Mouse (Mus musculus): Measurements from ENCODE around the gene Zbtb20.

Zbtb20 gene

DNA sequence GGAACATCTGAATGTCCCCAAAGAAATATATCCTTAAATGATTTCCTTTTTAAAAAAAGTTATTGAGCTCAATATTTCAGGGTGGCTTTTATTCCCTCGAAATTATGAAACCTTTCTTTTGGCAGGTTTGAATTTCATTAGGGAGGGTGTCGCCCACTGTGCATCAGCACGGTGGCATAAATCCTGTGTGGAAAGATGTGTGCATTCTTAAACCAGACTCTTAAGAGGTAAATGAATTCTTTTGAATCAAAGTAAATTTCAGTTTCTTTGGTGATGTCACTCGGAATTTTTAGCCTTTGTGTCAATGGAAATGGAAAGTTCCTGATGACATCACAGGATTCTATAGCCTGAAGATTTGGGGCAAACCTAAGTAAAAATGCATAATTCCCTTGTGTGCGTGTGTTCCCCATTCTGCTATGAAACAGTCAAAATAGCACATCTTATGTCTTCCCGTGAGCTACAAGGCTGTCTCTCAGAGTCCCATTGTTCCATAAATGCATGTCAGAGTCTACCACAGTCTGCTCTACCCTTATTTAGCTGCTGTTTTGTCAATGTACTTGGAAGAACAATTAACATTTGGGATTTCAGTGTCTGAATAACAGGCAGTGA lies 318.1 kb downstream of the Zbtb20 start:
- no peak for DNase-seq (ENCODE audit: low spot score)

GRCm38 (mm10) chr16:43217336-43218006 lies 341.8 kb downstream of the Zbtb20 start:
- no peak for DNase-seq (ENCODE audit: low spot score)

DNA sequence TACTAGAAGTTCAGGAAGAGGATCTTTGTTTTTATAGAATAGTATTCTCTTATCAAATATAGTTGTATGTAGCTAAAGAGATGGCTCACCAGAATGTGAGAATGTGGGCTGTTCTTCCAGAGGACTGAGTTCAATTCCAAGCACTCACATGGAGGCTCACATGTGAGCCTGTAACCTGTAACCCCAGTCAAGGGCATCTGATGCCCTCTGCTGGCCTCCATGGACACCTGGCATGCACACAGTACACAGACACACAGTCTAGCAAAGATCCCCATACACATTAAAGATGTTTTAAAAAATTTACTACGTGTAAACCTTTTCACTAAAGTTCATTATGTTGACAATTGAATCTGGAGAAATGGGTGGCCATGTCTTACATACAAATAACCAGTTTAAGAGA lies 343.7 kb downstream of the Zbtb20 start:
- DNase-seq (ENCODE audit: low spot score): no peak

GRCm38 (mm10) chr16:43221313-43221712 lies 345.6 kb downstream of the Zbtb20 start:
- no peak for DNase-seq (ENCODE audit: low spot score)

- no peak for DNase-seq (ENCODE audit: low spot score)
Measured at GRCm38 (mm10) chr16:43230253-43230652, 354.6 kb downstream of the Zbtb20 start.

GRCm38 (mm10) chr16:43234249-43234648 lies 358.6 kb downstream of the Zbtb20 start:
- DNase-seq (ENCODE audit: low spot score): no peak

DNA sequence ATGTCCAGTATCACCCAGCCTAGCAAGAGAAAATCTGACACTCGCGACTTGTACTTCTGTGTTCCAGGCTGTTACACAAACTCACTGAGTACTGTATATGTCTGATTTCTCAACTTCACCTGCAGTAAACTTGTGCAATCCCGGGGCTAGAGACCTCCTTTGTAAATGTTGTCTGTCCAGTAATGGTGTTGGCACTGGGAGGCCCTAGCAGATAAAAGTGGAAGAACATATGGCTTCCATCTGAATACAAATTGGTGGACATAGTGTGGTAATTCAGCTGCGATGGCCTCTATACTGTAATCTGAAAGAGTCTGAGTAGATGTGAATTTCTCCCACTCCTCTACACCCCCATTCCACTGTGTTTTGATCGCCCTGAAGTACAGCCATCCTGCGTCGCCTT lies 359.6 kb downstream of the Zbtb20 start:
- DNase-seq (ENCODE audit: low spot score): no peak

DNA sequence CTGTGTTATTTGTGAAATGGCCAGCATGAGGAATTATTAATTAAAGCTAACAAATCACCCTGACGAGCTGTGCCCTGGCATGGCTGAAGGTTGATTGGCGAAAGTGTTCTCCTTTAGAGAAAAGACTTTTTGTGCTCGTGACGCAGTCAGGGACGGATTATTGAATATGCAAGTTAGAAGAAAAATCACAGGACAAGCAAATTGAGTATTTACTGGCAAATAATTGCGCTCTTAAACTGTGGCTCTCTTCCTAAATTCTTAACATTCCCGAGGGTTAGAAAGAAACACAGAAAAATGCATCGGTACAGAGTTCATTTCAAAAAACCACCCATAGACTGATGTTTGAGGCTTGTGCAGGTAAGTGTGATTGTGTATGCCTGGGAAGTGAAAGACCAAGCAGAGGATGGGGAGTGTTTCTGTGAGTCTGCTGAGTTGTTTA lies 360.1 kb downstream of the Zbtb20 start:
- no peak for DNase-seq (ENCODE audit: low spot score)

DNA sequence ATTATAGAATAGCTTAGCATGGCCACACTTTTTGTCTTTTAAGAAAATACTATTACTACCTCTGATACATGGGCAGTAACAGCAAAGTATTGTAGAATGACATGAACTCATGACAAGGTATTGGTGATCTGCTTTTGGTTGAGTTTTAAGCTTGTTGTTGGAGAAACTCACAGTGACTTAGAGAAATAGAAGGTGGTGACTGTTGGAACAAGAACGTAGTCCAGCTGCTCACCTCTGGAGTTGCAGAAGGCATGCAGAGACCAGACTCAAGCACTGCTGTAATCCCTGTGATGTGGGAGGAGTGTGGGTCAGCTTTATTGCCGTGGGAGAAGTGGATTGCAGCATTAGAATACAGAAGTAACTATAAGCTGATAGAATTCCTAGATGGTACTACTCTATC lies 361.9 kb downstream of the Zbtb20 start:
- no peak for DNase-seq (ENCODE audit: low spot score)

DNA sequence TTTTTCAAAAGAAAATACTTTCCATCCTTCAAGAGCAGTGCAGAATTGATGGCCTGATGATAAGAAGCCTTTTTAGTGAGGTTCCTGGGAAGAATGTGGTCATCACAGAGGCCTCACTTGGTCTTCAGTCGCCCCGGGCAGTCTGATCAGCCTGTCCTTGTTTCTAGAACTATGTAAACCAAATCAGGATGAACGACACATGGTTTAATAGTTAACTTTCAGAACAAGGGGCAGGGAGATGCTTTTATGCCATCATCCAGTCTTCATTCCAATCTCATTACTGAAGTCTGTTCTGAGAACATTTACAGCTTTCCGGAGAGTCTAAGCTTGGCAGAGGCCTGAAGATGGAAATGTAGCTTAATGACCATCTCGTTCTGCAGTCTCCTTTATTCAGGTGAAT lies 371.3 kb downstream of the Zbtb20 start:
- DNase-seq (ENCODE audit: low spot score): no peak

GRCm38 (mm10) chr16:43253077-43253476 lies 377.4 kb downstream of the Zbtb20 start:
- no peak for DNase-seq (ENCODE audit: low spot score)

DNA sequence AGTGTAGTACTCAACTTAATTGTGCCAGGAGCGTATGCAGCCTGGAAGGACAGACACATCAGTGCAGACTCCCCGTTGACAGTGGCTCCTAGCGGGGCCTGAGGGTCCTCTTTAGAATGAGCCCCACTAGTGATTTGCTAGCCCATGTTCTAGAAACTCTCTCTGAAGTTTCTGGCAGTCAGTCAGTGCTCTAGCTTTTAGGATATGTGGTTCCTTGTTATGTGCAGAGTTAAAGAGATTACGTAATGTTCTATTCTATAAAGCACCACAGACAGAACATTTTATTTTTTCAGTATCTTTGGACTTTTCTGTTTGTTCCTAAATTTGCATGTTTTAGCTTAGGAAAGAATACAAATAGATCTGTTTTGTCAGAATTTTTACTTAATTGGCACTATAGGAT lies 378.1 kb downstream of the Zbtb20 start:
- no peak for DNase-seq (ENCODE audit: low spot score)

- DNase-seq (ENCODE audit: low spot score): no peak
Measured at GRCm38 (mm10) chr16:43256191-43256899, 380.7 kb downstream of the Zbtb20 start.

- no peak for DNase-seq (ENCODE audit: low spot score)
Measured at GRCm38 (mm10) chr16:43256900-43257281, 381.2 kb downstream of the Zbtb20 start.

DNA sequence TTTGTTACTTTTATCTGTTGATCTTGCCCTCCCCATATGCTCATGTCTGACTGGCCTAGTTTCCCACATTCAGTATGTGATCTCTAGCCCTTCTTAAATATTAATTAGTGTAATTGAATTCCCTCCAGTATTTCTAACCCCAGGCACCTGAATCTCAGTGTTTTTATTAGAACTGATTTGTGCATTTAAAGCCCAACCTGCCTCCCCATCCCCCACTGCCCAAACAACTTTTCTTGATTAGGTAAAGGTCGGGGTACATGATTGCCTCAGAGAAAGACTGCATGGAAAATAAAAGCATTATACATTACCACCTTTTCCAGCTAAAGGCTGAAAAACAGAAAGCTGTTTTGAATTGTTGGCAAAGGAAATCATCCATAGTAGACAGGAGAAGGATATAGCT lies 383.8 kb downstream of the Zbtb20 start:
- no peak for DNase-seq (ENCODE audit: low spot score)

DNA sequence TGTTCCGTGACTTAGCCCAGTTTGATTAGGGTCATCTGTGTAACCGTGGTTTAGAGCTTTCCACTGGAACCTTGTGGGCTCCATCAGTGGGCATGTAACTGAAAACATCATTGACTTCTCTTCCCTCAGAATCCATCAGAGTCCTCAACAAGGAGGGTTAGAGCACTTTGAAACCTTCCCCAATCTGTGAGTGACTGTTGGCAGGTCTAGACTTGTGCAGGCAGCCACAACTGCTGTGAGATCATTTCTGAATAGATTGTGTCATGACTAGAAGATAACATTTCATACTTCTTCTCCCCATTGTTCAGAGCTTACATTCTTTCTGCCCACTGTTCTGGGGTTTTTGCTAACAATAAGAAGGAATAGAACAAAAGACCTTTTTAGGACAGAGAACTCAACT lies 385.2 kb downstream of the Zbtb20 start:
- no peak for DNase-seq (ENCODE audit: low spot score)

GRCm38 (mm10) chr16:43274057-43274595 lies 398.4 kb downstream of the Zbtb20 start:
- DNase-seq (ENCODE audit: low spot score): no peak

DNA sequence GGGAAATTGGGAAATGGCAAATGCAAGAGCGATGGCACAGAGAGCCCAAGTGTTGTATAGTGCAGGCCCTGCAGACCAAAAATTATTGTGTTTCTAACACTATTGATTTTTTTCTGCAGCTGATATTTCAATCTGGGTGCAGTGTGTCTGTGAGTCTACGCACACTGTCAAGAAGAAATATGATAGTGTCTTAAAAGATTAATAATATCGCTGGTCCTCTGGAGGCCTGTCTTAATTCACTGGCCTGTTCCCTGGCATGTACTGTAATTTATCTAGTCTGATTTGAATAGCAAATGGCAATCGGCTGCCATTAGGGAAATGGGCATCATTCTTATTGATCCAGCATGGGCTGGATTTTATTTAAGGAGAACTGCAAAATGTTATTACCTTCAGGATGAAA lies 401.1 kb downstream of the Zbtb20 start:
- DNase-seq (ENCODE audit: low spot score): no peak

DNA sequence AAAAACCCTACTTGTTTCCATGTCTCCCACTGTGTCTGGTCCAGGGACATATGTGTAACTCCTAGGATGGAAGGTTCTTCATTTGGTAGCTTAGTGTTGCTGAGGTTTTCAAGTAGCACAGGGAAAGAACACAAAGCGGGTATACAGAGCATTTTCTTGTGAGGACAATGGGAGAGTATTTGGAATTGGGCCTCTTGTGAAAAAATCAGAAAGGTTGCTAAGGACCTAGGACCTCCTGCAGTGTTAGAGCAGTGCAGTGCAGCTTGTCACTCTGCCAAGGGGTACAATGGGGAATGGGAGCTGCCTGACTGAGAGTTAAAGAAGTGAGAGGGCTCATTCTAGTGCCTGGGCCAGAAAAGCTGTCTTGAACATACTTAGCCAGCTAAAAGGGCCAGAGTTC lies 410.6 kb downstream of the Zbtb20 start:
- DNase-seq (ENCODE audit: low spot score): no peak

GRCm38 (mm10) chr16:43286783-43287383 lies 411.2 kb downstream of the Zbtb20 start:
- DNase-seq (ENCODE audit: low spot score): no peak

GRCm38 (mm10) chr16:43291423-43291822 lies 415.7 kb downstream of the Zbtb20 start:
- DNase-seq (ENCODE audit: low spot score): no peak

DNA sequence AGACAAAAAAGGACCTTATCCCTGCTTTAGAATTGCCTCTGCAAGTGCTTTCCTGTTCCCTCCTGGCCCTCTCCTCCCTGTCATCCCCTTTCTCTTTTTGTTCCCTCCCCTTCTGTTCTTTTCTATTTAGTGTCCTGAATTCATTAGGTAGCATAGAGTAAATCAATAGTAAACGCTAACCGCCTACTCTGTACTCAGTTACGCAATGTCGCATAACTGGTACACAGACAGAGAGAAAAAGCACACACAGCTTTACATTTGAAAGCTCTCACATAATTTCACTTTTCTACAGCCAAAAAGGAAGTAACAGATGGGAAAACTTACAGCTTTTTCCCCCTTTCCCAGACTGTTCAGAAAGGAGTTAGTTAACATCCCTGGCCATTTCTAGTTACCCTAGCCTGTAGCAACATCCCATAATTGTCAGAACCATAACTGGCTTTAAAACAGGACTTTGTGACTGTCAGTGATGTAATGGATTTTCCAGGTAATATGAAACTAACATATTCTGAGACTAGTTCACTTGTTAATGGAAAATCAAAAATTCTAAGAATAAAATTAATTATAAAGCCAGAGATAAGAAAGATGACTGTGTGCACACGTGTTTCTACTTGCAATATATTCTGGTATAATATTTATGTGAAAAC lies 422.4 kb downstream of the Zbtb20 start:
- DNase-seq (ENCODE audit: low spot score): no peak

All from c-Kit-positive CD71-positive TER-119-positive erythroid progenitor cells, embryonic 14.5 days (primary cell).